Mouse (Mus musculus) G1E (cell line): Measurements from ENCODE around the gene Nbr1. TPM values are rescaled to one million over a fixed set of nuclear protein-coding genes. Genes with fewer than 3 reads are reported as not detected.

Experiments
- ATAC-seq: 2 replicates; pipeline ENCODE4 v1.8.0; 2016; ENCODE audit warnings: mild to moderate bottlenecking; ENCODE audit not compliant: insufficient number of reproducible peaks, poor library complexity, low FRiP score, severe bottlenecking; ENCODE audit errors: extremely low read depth
- DNase-seq: peaks from one replicate; pipeline ENCODE4 v3.0.0; 2012; ENCODE audit warnings: low spot score
- H3K27me3 ChIP-seq: 2 replicates; pipeline ENCODE4 v1.6.1; 2012; ENCODE audit warnings: mild to moderate bottlenecking, low read length, inconsistent platforms; ENCODE audit not compliant: insufficient read depth
- H3K36me3 ChIP-seq: replicated peaks from 2 replicates; pipeline ENCODE3; 2012; ENCODE audit warnings: mild to moderate bottlenecking, inconsistent platforms
- H3K4me1 ChIP-seq: 2 replicates; pipeline ENCODE4 v1.6.1; 2012; ENCODE audit warnings: low read depth, low read length, inconsistent platforms, mixed read lengths; ENCODE audit not compliant: insufficient read depth
- H3K4me3 ChIP-seq: 2 replicates; pipeline ENCODE4 v1.5.1; 2012; ENCODE audit warnings: low read depth, mild to moderate bottlenecking, inconsistent platforms, low read length, moderate library complexity, mixed read lengths
- H3K9me3 ChIP-seq: replicated peaks from 2 replicates; pipeline ENCODE4 v1.6.1; 2012; ENCODE audit warnings: inconsistent platforms
- CTCF ChIP-seq: IDR thresholded peaks from 2 replicates; pipeline ENCODE4 v1.5.1; 2012; ENCODE audit warnings: low read depth, low read length, inconsistent platforms, mixed read lengths
- GATA1 ChIP-seq: IDR thresholded peaks from 2 replicates; pipeline ENCODE4 v1.6.1; 2012; ENCODE audit warnings: borderline replicate concordance, low read length, inconsistent platforms, mixed read lengths
- GATA2 ChIP-seq: IDR thresholded peaks from 2 replicates; pipeline ENCODE4 v1.6.1; 2012; ENCODE audit warnings: low read depth, low read length, inconsistent platforms, borderline replicate concordance
- POLR2AphosphoS5 ChIP-seq: IDR thresholded peaks from 2 replicates; pipeline ENCODE4 v1.6.1; 2012; ENCODE audit warnings: low read depth, low read length, inconsistent platforms; ENCODE audit not compliant: insufficient replicate concordance
- TAL1 ChIP-seq: conservative IDR thresholded peaks from 2 replicates; pipeline ENCODE4 v1.6.1; 2012; ENCODE audit warnings: low read depth, low read length, inconsistent platforms, mixed read lengths
- polyA plus RNA-seq: library from polyadenylated mRNA; stranded (reverse); fragments of >175 nt; gene quantifications from 2 replicates; pipeline ENCODE4 v1.2.3, GENCODE M21; 2012
- total RNA-seq, 2 experiments: library from RNA; stranded (forward) in 1 of 2; stranded (reverse) in 1 of 2; fragments of 200-1000 nt in 1 of 2; fragments of >200 nt in 1 of 2; fragmentation: Nextera tagmentation in 1 of 2; gene quantifications; 2 replicates each; pipeline ENCODE4 v1.2.3; 2014 to 2017

The Nbr1 gene
- total and polyA plus RNA-seq, 3 experiments, result 45.6 to 109 (median 99.4) TPM

DNA sequence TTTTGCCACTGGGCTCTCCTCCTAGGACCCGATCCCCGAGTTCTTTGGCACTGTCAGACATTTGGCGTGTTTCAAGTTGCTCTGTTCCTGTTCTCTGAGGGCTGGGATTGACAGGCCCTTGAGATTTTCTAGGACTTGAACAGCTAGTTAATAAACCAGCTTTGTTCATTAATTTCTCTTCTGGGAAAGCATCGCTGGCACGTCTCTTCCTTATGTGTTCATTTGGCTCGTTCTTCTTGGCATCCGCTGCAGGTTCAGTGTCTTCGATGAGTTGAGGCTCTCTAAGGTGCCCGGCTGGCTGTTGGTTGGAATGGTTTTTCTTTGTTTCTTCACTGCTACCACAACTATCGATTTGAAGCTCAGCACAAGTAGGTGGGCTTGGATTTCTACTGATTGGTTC lies 26.9 kb upstream of the Nbr1 start:
- H3K36me3 ChIP-seq, result peaks cover 86% of the 10 kb centered on the region
- ATAC-seq, result no peak

GRCm38 (mm10) chr11:101525936-101526595 lies 25.9 kb upstream of the Nbr1 start:
- no peaks in the 10 kb centered on the region for H3K27me3 ChIP-seq
- no peak overlapping the region for H3K4me3 ChIP-seq
- no peaks in the 10 kb centered on the region for H3K9me3 ChIP-seq
- ATAC-seq (no peak), DNase-seq (no peak)
- H3K4me1 ChIP-seq, result no peaks in the 10 kb centered on the region; the same call in 1 of the 2 replicates
- H3K36me3 ChIP-seq, result peaks cover 90% of the 10 kb centered on the region
- no peak for TF ChIP-seq CTCF
- no peak for TF ChIP-seq POLR2AphosphoS5
- no peak for TF ChIP-seq GATA2
- no peak for TF ChIP-seq GATA1
- no peak for TF ChIP-seq TAL1

More for the DNA sequence above, 26.9 kb upstream of the Nbr1 start:
- TF ChIP-seq GATA1, result no peak
- TF ChIP-seq TAL1, result no peak
- TF ChIP-seq CTCF, result no peak
- TF ChIP-seq GATA2, result no peak
- no peak for TF ChIP-seq POLR2AphosphoS5
- no peaks in the 10 kb centered on the region for H3K9me3 ChIP-seq
- H3K27me3 ChIP-seq, result no peaks in the 10 kb centered on the region
- DNase-seq, result no peak
- H3K4me1 ChIP-seq, result no peaks in the 10 kb centered on the region; the same call in 1 of the 2 replicates
- no peak overlapping the region for H3K4me3 ChIP-seq

DNA sequence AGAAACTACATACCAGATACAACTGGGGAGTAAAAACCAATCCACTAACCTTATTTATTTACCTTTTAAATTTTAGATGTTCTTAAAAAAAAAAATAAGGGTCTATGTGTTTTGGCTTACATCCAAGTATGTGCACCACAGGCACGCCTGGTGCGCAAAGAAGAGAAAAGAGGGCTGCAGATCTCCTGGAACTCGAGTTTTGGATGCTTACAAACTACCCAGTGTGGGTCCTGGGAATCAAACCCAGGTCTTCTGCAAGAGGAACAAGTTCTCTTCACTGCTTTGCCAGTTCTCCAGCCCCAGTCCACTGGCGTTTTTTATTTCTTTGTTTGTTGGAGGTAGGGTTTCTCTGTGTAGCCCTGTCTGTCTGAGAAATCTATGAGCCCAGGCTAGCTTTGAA lies 25.3 kb upstream of the Nbr1 start:
- H3K27me3 ChIP-seq, result no peaks in the 10 kb centered on the region

DNA sequence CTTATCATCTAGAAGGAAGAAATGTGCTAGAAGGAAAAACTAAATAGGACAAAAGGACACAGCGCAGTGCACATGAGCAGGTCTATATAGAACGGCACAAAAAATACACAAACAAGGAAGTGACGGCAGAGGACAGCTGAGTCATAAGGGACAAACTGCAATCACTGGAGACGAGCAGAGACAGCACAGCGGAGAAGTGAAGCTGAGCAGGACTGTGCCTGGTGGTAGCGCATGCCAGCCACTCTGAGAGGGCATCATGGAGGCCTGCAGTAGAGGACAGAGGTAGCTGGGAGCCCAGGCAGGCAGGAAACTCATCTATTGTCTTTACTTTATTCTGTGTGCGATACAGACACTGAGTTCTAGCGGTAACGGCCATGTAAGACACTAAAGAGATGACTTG lies 8.4 kb upstream of the Nbr1 start:
- Histone ChIP-seq H3K36me3 (peaks cover 87% of the 10 kb centered on the region), H3K4me1 (peaks cover 13% of the 10 kb centered on the region), H3K27me3 (no peaks in the 10 kb centered on the region), H3K4me3 (no peak overlapping the region; the same call in 1 of the 2 replicates), H3K9me3 (no peaks in the 10 kb centered on the region)
- DNase-seq, result no peak
- TF ChIP-seq CTCF (no peak), GATA1 (no peak), GATA2 (no peak), TAL1 (no peak), POLR2AphosphoS5 (no peak)
- no peak for ATAC-seq

More for the DNA sequence above, 25.3 kb upstream of the Nbr1 start:
- Histone ChIP-seq H3K9me3 (no peaks in the 10 kb centered on the region), H3K4me1 (no peaks in the 10 kb centered on the region; the same call in 1 of the 2 replicates), H3K36me3 (peaks cover 91% of the 10 kb centered on the region), H3K4me3 (no peak overlapping the region)
- ATAC-seq, result no peak
- no peak for TF ChIP-seq CTCF
- no peak for TF ChIP-seq GATA1
- no peak for TF ChIP-seq POLR2AphosphoS5
- no peak for TF ChIP-seq GATA2
- TF ChIP-seq TAL1, result no peak
- no peak for DNase-seq

DNA sequence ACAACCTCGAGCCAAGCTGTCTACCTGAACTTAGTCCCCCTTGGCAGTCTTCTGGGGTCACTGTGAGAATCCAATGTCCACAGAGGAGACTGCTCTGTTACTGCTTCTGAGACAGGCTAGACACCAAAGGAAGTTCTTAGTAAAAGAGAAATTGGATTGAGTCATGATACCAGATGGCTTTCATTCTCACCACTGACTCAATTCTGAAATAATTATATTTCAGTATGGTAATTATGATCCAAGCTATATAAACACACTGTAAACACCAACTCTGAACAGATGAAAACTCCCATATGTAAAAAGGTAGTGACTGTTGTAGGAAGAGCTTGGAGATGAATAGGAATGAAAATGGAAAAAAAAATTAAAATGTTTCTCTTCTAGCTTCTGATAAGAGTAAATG lies 7.8 kb upstream of the Nbr1 start:
- Histone ChIP-seq H3K36me3 (peaks cover 88% of the 10 kb centered on the region), H3K9me3 (no peaks in the 10 kb centered on the region), H3K4me3 (no peak overlapping the region), H3K27me3 (no peaks in the 10 kb centered on the region), H3K4me1 (peaks cover 14% of the 10 kb centered on the region)
- DNase-seq, result no peak
- ATAC-seq, result no peak
- TF ChIP-seq GATA2 (no peak), TAL1 (no peak), GATA1 (no peak), CTCF (no peak), POLR2AphosphoS5 (no peak)

DNA sequence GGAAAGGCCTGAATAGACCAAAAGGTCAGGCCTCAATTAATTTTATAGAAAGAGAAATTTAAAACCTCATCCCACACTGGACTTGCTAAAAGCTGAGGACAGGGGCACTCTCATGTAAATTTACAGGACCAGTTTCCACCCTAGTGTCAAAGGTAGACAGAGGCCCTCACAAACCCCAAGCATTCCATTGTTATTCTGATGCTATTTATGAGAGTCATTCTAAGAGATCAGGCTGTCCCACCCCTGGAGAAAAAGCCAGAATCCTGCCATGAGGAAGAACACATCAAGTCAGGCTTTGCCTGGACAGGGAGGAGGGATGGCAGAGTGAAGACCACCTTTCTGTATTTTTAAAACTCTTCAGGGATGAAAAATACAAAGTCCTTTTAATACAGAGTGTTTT lies 3.4 kb upstream of the Nbr1 start:
- no peaks in the 10 kb centered on the region for H3K9me3 ChIP-seq
- H3K4me3 ChIP-seq, result no peak overlapping the region
- H3K36me3 ChIP-seq, result peaks cover 54% of the 10 kb centered on the region
- no peaks in the 10 kb centered on the region for H3K27me3 ChIP-seq
- no peak for DNase-seq
- no peak for ATAC-seq
- peaks cover 18% of the 10 kb centered on the region for H3K4me1 ChIP-seq
- no peak for TF ChIP-seq TAL1
- no peak for TF ChIP-seq POLR2AphosphoS5
- TF ChIP-seq GATA1, result no peak
- no peak for TF ChIP-seq CTCF
- no peak for TF ChIP-seq GATA2
